Mouse (Mus musculus): ENCODE results near the gene Klhl10.

DNA sequence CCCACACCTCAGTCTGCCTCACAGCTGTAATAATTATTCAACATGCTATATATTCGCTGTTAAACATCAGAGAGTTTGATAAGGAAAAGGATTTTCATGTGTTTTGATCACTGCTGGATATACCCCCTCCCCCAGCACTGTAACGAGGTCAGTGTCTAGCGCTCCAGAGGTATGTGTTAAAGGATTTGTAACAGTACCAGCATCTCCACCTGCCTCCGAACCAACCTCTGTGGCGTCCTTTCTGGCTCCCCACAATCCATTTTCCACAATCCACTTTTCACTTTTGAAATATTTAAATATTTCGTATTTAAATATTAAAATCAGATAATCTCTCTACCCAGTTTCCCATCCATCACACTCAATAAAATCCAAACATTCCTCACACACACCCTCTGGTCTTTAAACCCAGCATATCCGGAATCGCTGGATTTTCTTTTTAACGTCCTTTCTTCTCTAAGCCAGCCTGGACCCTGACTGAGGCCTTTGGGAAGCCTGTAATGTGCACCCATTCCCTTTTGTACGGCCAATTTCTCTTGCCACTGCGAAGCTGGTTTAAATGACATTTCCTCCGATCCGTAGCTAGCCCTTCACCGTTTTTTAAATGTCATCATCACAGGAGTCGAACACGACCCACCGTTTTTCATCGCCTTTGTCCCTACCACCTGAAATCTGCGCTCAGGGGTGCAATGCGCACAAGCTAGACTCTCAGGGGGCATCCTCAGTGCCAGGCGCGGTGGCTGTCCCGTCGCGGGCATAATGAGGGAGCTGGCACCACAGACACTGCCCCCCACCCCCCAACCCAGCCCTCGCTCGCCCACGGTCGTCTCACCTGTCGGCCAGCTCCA lies 29.9 kb downstream of the Klhl10 start:
- TF ChIP-seq USF1 (IDR thresholded peaks at IDR 0.05; ENCODE audit: low read depth) (no peak), MYOD1 (IDR thresholded peaks at IDR 0.05; ENCODE audit: control insufficient read depth in 1 of 3, insufficient read length in 2 of 3, low read depth in 2 of 3) (peak in 1 of 3 experiments; percentile 19)
